In the genomic region with DNA sequence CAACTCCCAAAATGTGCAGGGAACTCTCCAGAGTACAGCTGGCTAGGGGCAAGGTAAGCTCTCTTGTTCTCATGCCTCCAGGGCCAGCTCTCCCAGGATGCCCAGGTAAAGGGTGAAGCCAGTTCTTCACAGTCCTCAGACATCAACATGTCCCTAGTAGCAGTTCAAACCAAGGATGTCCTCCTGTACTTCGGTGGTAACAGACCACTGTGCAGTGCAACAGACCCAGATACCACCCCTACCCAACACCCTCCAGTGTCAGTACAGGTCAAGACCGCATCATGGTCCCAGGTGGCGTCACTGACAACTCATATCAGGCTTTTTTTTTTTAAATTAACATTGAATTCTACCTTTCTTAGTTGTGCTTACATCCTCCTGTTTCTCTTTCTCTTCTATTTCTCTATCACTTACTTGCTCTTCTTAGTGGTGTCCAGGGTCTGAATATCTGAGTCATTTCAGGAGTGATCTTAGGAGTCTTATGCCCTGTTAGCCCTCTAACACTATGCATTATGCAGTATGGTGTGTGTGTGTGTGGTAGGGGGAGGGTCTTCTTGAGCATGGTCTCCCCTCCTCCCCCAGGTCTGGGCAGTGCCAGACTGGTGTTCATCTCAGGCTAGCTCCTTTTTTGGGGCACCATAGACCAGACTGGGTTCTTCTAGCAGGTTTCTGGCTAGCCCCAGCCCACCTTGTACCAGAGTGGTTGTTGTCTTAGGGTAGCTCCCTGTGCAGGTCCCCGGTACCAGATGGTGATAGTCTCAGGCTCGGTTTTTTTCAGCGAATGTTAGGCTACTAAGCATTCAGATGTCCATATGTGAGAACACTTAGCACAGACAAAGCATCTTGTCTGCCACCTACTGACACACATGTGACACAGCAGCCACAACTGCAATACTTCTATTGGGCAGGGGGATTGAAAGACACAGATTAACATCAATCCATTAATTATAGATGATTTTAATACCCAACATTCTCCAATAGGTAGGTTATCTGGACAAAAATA, we compare ENCODE assay signal across 8 mouse cellular contexts. TPM values are rescaled to one million over a fixed set of nuclear protein-coding genes. Genes with fewer than 3 reads are reported as not detected.
DNase-seq lines count a peak whose midpoint lies in the region; ATAC-seq and TF ChIP-seq lines count a peak whose summit lies in the region.

No protein-coding gene starts in this region.

- peak; percentile 90 for TF ChIP-seq CTCF in intestine, postnatal 0 days (IDR thresholded peaks at IDR 0.05; ENCODE audit: low read depth)
- peak; percentile 86 for TF ChIP-seq CTCF in midbrain, postnatal 0 days (IDR thresholded peaks at IDR 0.05)
- TF ChIP-seq CTCF in stomach, postnatal 0 days (IDR thresholded peaks at IDR 0.05; ENCODE audit: low read depth) = peak; percentile 90

- no peaks in the 10 kb centered on the region for H3K27me3 ChIP-seq in heart, embryonic 10.5 days (ENCODE audit: insufficient read depth, poor library complexity, severe bottlenecking)
- no peaks in the 10 kb centered on the region for H3K27me3 ChIP-seq in intestine, postnatal 0 days (replicated peaks; ENCODE audit: control insufficient read depth, insufficient read depth, low read length)
- H3K27me3 ChIP-seq in limb, embryonic 14.5 days (ENCODE audit: control insufficient read depth, insufficient read depth, low read length) = no peaks in the 10 kb centered on the region
- H3K27me3 ChIP-seq in midbrain, postnatal 0 days (ENCODE audit: insufficient read depth, low read length) = no peaks in the 10 kb centered on the region
- H3K27me3 ChIP-seq in stomach, postnatal 0 days (ENCODE audit: control insufficient read depth, insufficient read depth, low read length) = no peaks in the 10 kb centered on the region

- no peaks in the 10 kb centered on the region for H3K4me1 ChIP-seq in heart, embryonic 10.5 days
- H3K4me1 ChIP-seq in intestine, postnatal 0 days (replicated peaks; ENCODE audit: control insufficient read depth, insufficient read depth, low read length) = no peaks in the 10 kb centered on the region
- H3K4me1 ChIP-seq in limb, embryonic 14.5 days (ENCODE audit: control insufficient read depth, insufficient read depth, low read length) = no peaks in the 10 kb centered on the region
- no peaks in the 10 kb centered on the region for H3K4me1 ChIP-seq in midbrain, postnatal 0 days (ENCODE audit: insufficient read depth, low read length)
- no peaks in the 10 kb centered on the region for H3K4me1 ChIP-seq in stomach, postnatal 0 days (replicated peaks; ENCODE audit: control insufficient read depth, insufficient read depth)

- no peak overlapping the region for H3K9ac ChIP-seq in intestine, postnatal 0 days (ENCODE audit: low read depth, low read length)
- no peak overlapping the region for H3K9ac ChIP-seq in limb, embryonic 14.5 days (ENCODE audit: low read depth, low read length, severe bottlenecking)
- H3K9ac ChIP-seq in midbrain, postnatal 0 days (replicated peaks; ENCODE audit: low read length, poor library complexity, severe bottlenecking) = no peak overlapping the region
- no peak overlapping the region for H3K9ac ChIP-seq in stomach, postnatal 0 days (ENCODE audit: low read length)

- WGBS in heart, embryonic 10.5 days = 51% methylated on average over 6 of the region's 6 CpGs
- WGBS in intestine, postnatal 0 days = 51% methylated on average over 6 of the region's 6 CpGs
- 52% methylated on average over 6 of the region's 6 CpGs for WGBS in limb, embryonic 14.5 days
- WGBS in midbrain, postnatal 0 days = 43% methylated on average over 6 of the region's 6 CpGs
- 46% methylated on average over 6 of the region's 6 CpGs for WGBS in stomach, postnatal 0 days

- no peaks in the 10 kb centered on the region for H3K36me3 ChIP-seq in heart, embryonic 10.5 days
- no peaks in the 10 kb centered on the region for H3K36me3 ChIP-seq in intestine, postnatal 0 days (ENCODE audit: control insufficient read depth, insufficient read depth)
- H3K36me3 ChIP-seq in limb, embryonic 14.5 days (ENCODE audit: control insufficient read depth, insufficient read depth, low read length) = no peaks in the 10 kb centered on the region
- no peaks in the 10 kb centered on the region for H3K36me3 ChIP-seq in midbrain, postnatal 0 days (ENCODE audit: insufficient read depth, low read length)
- H3K36me3 ChIP-seq in stomach, postnatal 0 days (ENCODE audit: control insufficient read depth, insufficient read depth, low read length) = no peaks in the 10 kb centered on the region

- ATAC-seq in frontal cortex, adult (ENCODE audit: low TSS enrichment) = peak; percentile 99
- peak; percentile 36; the same call in 1 of the 2 replicates for ATAC-seq in intestine, postnatal 0 days
- peak; percentile 74; the same call in 1 of the 2 replicates for ATAC-seq in limb, embryonic 14.5 days (ENCODE audit: low FRiP score, low read depth)
- ATAC-seq in midbrain, postnatal 0 days (ENCODE audit: low FRiP score) = peak; percentile 83
- peak; percentile 73 for ATAC-seq in stomach, postnatal 0 days (ENCODE audit: low FRiP score, low TSS enrichment)

- no peak for TF ChIP-seq EP300 in stomach, postnatal 0 days (optimal IDR thresholded peaks at IDR 0.05)

- H3K4me2 ChIP-seq in intestine, postnatal 0 days (replicated peaks; ENCODE audit: low read depth) = no peak overlapping the region
- no peak overlapping the region for H3K4me2 ChIP-seq in limb, embryonic 14.5 days (replicated peaks; ENCODE audit: low read depth, low read length, severe bottlenecking)
- 0 out of 2 replicates have a peak overlapping the region, but pooled peaks have one; percentile 22 for H3K4me2 ChIP-seq in midbrain, postnatal 0 days (ENCODE audit: low read depth, low read length, poor library complexity, severe bottlenecking)
- H3K4me2 ChIP-seq in stomach, postnatal 0 days (replicated peaks; ENCODE audit: low read depth) = 0 out of 2 replicates have a peak overlapping the region, but pooled peaks have one; percentile 2

- TF ChIP-seq POLR2A in limb, embryonic 14.5 days (IDR thresholded peaks at IDR 0.05; ENCODE audit: borderline replicate concordance, extremely low read depth, insufficient read depth, insufficient read length) = no peak

- DNase-seq in heart, adult 18-20 months = peak; percentile 23 to 48
- no peak for DNase-seq in heart, embryonic 10.5 days (ENCODE audit: low spot score)
- peak; percentile 27 for DNase-seq in cerebellum, adult 9-10 months
- peak; percentile 63 for DNase-seq in limb, embryonic 14.5 days (ENCODE audit: low spot score)
- DNase-seq in midbrain, postnatal 0 days (ENCODE audit: low spot score) = peak; percentile 79
- peak; percentile 26 for DNase-seq in stomach, postnatal 0 days (ENCODE audit: low spot score)

- H3K4me3 ChIP-seq in heart, embryonic 10.5 days = no peak overlapping the region
- no peak overlapping the region for H3K4me3 ChIP-seq in intestine, postnatal 0 days (ENCODE audit: low read depth, low read length)
- no peak overlapping the region for H3K4me3 ChIP-seq in limb, embryonic 14.5 days (replicated peaks; ENCODE audit: low read length)
- H3K4me3 ChIP-seq in midbrain, postnatal 0 days (ENCODE audit: low read depth, low read length) = no peak overlapping the region
- no peak overlapping the region for H3K4me3 ChIP-seq in stomach, postnatal 0 days (ENCODE audit: low read depth, low read length)

- H3K9me3 ChIP-seq in heart, embryonic 10.5 days = no peaks in the 10 kb centered on the region
- no peaks in the 10 kb centered on the region for H3K9me3 ChIP-seq in intestine, postnatal 0 days (ENCODE audit: control insufficient read depth)
- H3K9me3 ChIP-seq in limb, embryonic 14.5 days (ENCODE audit: control insufficient read depth, low read length) = no peaks in the 10 kb centered on the region
- H3K9me3 ChIP-seq in midbrain, postnatal 0 days (ENCODE audit: low read length) = no peaks in the 10 kb centered on the region
- no peaks in the 10 kb centered on the region for H3K9me3 ChIP-seq in stomach, postnatal 0 days (ENCODE audit: control insufficient read depth, low read length)

- no peak overlapping the region; the same call in 1 of the 2 replicates for H3K27ac ChIP-seq in heart, embryonic 10.5 days
- H3K27ac ChIP-seq in intestine, postnatal 0 days (ENCODE audit: low read depth, low read length) = no peak overlapping the region
- H3K27ac ChIP-seq in limb, embryonic 14.5 days (replicated peaks; ENCODE audit: low read depth, low read length) = no peak overlapping the region
- H3K27ac ChIP-seq in midbrain, postnatal 0 days (ENCODE audit: low read depth, low read length) = no peak overlapping the region
- H3K27ac ChIP-seq in stomach, postnatal 0 days (replicated peaks) = no peak overlapping the region

RNA-seq across cellular contexts. Expression of gene Vmn1r21, which starts 9.2 kb away (rescaled TPM):
- total RNA-seq in heart, adult 18-20 months (2021) = not detected
- polyA plus RNA-seq in heart, embryonic 10.5 days (2016; fragmentation: Nextera tagmentation; extraction: Ambion mirVana) = not detected in 2 replicates
- not detected in 2 replicates for polyA plus RNA-seq in intestine, postnatal 0 days (2015; fragmentation: Nextera tagmentation; extraction: Ambion mirVana)
- not detected in 2 replicates for polyA plus RNA-seq in limb, embryonic 14.5 days (2012; rRNA removed)
- not detected in 2 replicates for polyA plus RNA-seq in limb, embryonic 14.5 days (2014; fragmentation: Nextera tagmentation; extraction: Ambion mirVana)
- not detected in 2 replicates for total RNA-seq in midbrain, postnatal 0 days (2014; rRNA removed)
- polyA plus RNA-seq in midbrain, postnatal 0 days (2015; fragmentation: Nextera tagmentation; extraction: Ambion mirVana) = not detected in 2 replicates
- polyA plus RNA-seq in stomach, postnatal 0 days (2015; fragmentation: Nextera tagmentation; extraction: Ambion mirVana) = not detected in 2 replicates

RNA-seq across cellular contexts. Expression of gene Vopp1, which starts 34.4 kb away (rescaled TPM):
- 10 to 100 TPM; 22.8 to 22.9 TPM for total RNA-seq in heart, adult 18-20 months (2021)
- 37.0 and 39.1 TPM in 2 replicates for polyA plus RNA-seq in heart, embryonic 10.5 days (2016; fragmentation: Nextera tagmentation; extraction: Ambion mirVana)
- 11.2 and 11.9 TPM in 2 replicates for polyA plus RNA-seq in intestine, postnatal 0 days (2015; fragmentation: Nextera tagmentation; extraction: Ambion mirVana)
- polyA plus RNA-seq in limb, embryonic 14.5 days (2012; rRNA removed) = 46.2 and 46.3 TPM in 2 replicates
- polyA plus RNA-seq in limb, embryonic 14.5 days (2014; fragmentation: Nextera tagmentation; extraction: Ambion mirVana) = 27.5 and 31.9 TPM in 2 replicates
- 269 and 319 TPM in 2 replicates for total RNA-seq in midbrain, postnatal 0 days (2014; rRNA removed)
- 182 and 188 TPM in 2 replicates for polyA plus RNA-seq in midbrain, postnatal 0 days (2015; fragmentation: Nextera tagmentation; extraction: Ambion mirVana)
- polyA plus RNA-seq in stomach, postnatal 0 days (2015; fragmentation: Nextera tagmentation; extraction: Ambion mirVana) = 24.3 and 28.4 TPM in 2 replicates

RNA-seq across cellular contexts. Expression of gene Vmn1r22, which starts 48.5 kb away (rescaled TPM):
- not detected for total RNA-seq in heart, adult 18-20 months (2021)
- not detected in 2 replicates for polyA plus RNA-seq in heart, embryonic 10.5 days (2016; fragmentation: Nextera tagmentation; extraction: Ambion mirVana)
- not detected in 2 replicates for polyA plus RNA-seq in intestine, postnatal 0 days (2015; fragmentation: Nextera tagmentation; extraction: Ambion mirVana)
- not detected in 2 replicates for polyA plus RNA-seq in limb, embryonic 14.5 days (2012; rRNA removed)
- not detected in 2 replicates for polyA plus RNA-seq in limb, embryonic 14.5 days (2014; fragmentation: Nextera tagmentation; extraction: Ambion mirVana)
- total RNA-seq in midbrain, postnatal 0 days (2014; rRNA removed) = not detected in 2 replicates
- polyA plus RNA-seq in midbrain, postnatal 0 days (2015; fragmentation: Nextera tagmentation; extraction: Ambion mirVana) = not detected in 2 replicates
- polyA plus RNA-seq in stomach, postnatal 0 days (2015; fragmentation: Nextera tagmentation; extraction: Ambion mirVana) = not detected in 2 replicates

Comparison
In these comparisons a context has a peak if more than half of its experiments do, and no peak if none do; other contexts are left out.
1. ATAC-seq: peak in every context shown above with its lines; median percentile 99 in frontal cortex, adult; 83 in midbrain, postnatal 0 days; 74 in limb, embryonic 14.5 days; 73 in stomach, postnatal 0 days; 36 in intestine, postnatal 0 days.
2. H3K4me2 ChIP-seq: peak in midbrain, postnatal 0 days (single experiment) and stomach, postnatal 0 days (single experiment); none in intestine, postnatal 0 days (single experiment) and limb, embryonic 14.5 days (single experiment).
3. Peak in every context shown above with its lines, with median percentiles within 50 percentile points of each other: CTCF ChIP-seq.